Mouse (Mus musculus) cerebellum, adult 9-11 months (tissue): ENCODE results near the gene Tmco4.

Experiments used
- DNase-seq: peaks from one replicate; pipeline ENCODE4 v3.0.0; 2022

Tmco4 gene

GRCm38 (mm10) chr4:139096201-139096600, 123.5 kb downstream of the Tmco4 start:
- DNase-seq, result no peak

- no peak for DNase-seq
These were observed 127.6 kb downstream of the Tmco4 start for GRCm38 (mm10) chr4:139100326-139100725.

GRCm38 (mm10) chr4:139101546-139101945, 128.9 kb downstream of the Tmco4 start:
- no peak for DNase-seq

GRCm38 (mm10) chr4:139105453-139105852, 132.8 kb downstream of the Tmco4 start:
- DNase-seq, result no peak
